Mouse (Mus musculus) thymus, adult 2 months (tissue): ENCODE measurements around the gene Ccdc88c. TPM values are rescaled to one million over a fixed set of nuclear protein-coding genes. Genes with fewer than 3 reads are reported as not detected.

ENCODE experiments used
- DNase-seq: peaks from one replicate; pipeline ENCODE4 v3.0.0; 2021
- H3K27ac ChIP-seq: fragments of 200-500 bp; 2 replicates; pipeline ENCODE4 v1.5.1; 2012; ENCODE audit warnings: low read length, control low read depth; ENCODE audit not compliant: control insufficient read depth, insufficient read depth
- H3K27me3 ChIP-seq: fragments of 200-500 bp; 2 replicates; pipeline ENCODE4 v1.6.1; 2012; ENCODE audit warnings: mild to moderate bottlenecking, low read length, moderate library complexity, mixed read lengths; ENCODE audit not compliant: control insufficient read depth, insufficient read depth
- H3K36me3 ChIP-seq: fragments of 200-500 bp; 2 replicates; pipeline ENCODE4 v1.6.1; 2012; ENCODE audit warnings: mild to moderate bottlenecking, low read length, moderate library complexity; ENCODE audit not compliant: control insufficient read depth, insufficient read depth
- H3K4me1 ChIP-seq: fragments of 200-500 bp; replicated peaks from 2 replicates; pipeline ENCODE4 v1.6.1; 2012; ENCODE audit warnings: low read length; ENCODE audit not compliant: control insufficient read depth, insufficient read depth
- H3K4me3 ChIP-seq: fragments of 200-500 bp; 2 replicates; pipeline ENCODE4 v1.5.1; 2012; ENCODE audit warnings: mild to moderate bottlenecking, low read length, control low read depth, moderate library complexity; ENCODE audit not compliant: control insufficient read depth, insufficient read depth
- CTCF ChIP-seq: fragments of 200-500 bp; IDR thresholded peaks from 2 replicates; pipeline ENCODE4 v1.5.1; 2012; ENCODE audit warnings: mild to moderate bottlenecking, control low read depth, low read length, moderate library complexity, borderline replicate concordance; ENCODE audit not compliant: control insufficient read depth, poor library complexity, insufficient read depth; ENCODE audit errors: extremely low read depth
- POLR2A ChIP-seq: fragments of 200-500 bp; IDR thresholded peaks from 2 replicates; pipeline ENCODE4 v1.6.1; 2012; ENCODE audit warnings: mild to moderate bottlenecking, low read length, control low read depth, moderate library complexity; ENCODE audit not compliant: control insufficient read depth, poor library complexity, insufficient read depth; ENCODE audit errors: extremely low read depth
- WGBS: fragments of 180-500 bp; shearing (Covaris S2); methylation state at CpG from one replicate; pipeline ENCODE4 v1.1.7; 2018; 5-methylcytosine and 5-hydroxymethylcytosine counted together
- polyA plus RNA-seq: library from polyadenylated mRNA; depleted of rRNA; stranded (reverse); fragments of >200 nt; gene quantifications from 2 replicates; pipeline ENCODE4 v1.2.3, GENCODE M21; 2012

The Ccdc88c gene
- polyA plus RNA-seq, 1 experiment, result 75.0 TPM

DNA sequence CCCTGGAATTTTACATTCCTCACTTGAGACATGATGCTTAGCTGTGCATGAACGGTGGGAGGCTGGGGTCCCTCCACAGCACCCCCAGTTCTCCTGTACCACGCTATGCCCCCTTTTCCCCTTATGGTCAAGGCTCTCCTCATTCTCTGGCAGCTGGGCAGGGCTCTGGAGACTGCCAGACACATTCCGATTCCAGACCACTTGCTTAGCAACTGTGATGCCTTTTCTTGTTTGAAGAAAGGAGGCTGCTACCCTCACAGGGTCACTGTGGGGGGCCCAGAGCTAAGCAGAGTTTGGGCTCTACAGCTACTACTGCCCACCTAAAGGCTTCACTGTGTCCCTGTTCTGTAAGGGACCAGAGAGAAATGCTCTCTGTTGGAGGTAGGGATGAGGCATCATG lies 71.6 kb downstream of the Ccdc88c start:
- Histone ChIP-seq H3K4me3 (no peak overlapping the region), H3K36me3 (peaks cover 15% of the 10 kb centered on the region; the same call in 1 of the 2 replicates), H3K27ac (no peak overlapping the region), H3K27me3 (no peaks in the 10 kb centered on the region), H3K4me1 (0 out of 2 replicates have a peak, but pooled peaks cover 3% of the 10 kb centered on the region)
- WGBS, result 95% methylated on average over 3 of the region's 3 CpGs
- no peak for DNase-seq
- no peak for TF ChIP-seq CTCF
- no peak for TF ChIP-seq POLR2A

DNA sequence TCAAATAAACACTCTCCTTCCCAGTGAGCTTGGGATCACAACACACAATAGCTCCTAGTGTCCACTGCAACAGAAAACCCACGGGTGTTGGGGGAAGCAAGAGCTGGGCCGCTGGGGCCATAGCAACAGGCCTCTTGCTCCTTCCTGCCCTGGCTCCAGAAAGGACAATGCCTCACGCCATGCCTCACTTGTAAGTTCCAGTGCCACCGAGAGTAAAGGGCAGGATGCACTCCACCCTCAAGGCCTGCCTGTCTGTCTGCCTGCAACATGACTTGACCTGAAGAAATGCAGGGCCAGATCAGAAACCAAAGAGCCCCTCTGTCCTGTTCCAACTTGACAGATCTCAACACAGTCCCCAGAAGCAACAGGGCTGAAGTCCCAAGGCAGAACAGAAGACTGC lies 72.0 kb downstream of the Ccdc88c start:
- no peak for DNase-seq
- Histone ChIP-seq H3K27ac (no peak overlapping the region), H3K36me3 (peaks cover 15% of the 10 kb centered on the region; the same call in 1 of the 2 replicates), H3K4me1 (0 out of 2 replicates have a peak, but pooled peaks cover 3% of the 10 kb centered on the region), H3K27me3 (no peaks in the 10 kb centered on the region), H3K4me3 (no peak overlapping the region)
- 92% methylated on average over 4 of the region's 4 CpGs for WGBS
- TF ChIP-seq CTCF (no peak), POLR2A (no peak)

DNA sequence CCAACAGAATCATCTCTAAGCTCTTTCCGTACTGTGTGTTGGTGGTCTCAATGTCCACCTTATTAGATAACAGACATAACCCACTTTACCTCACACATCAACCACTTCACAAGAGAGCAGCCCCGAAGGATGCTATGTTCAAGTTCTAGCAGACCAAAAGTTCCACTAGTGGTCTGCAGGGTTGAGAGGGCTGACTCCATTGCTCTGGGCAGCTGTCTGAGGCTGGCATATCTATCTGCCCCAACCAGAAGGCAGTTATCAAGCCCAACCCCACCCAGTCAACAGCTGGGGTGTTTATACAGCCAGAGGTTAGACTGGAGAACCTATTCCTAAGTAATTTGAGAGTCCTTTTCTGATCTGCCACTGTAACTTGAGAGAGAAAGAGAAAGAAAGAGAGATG lies 72.8 kb downstream of the Ccdc88c start:
- Histone ChIP-seq H3K27ac (no peak overlapping the region), H3K4me1 (0 out of 2 replicates have a peak, but pooled peaks cover 3% of the 10 kb centered on the region), H3K4me3 (no peak overlapping the region), H3K36me3 (peaks cover 13% of the 10 kb centered on the region; the same call in 1 of the 2 replicates), H3K27me3 (no peaks in the 10 kb centered on the region)
- TF ChIP-seq CTCF, result no peak
- TF ChIP-seq POLR2A, result no peak
- DNase-seq, result no peak
- 95% methylated on average over 2 of the region's 2 CpGs for WGBS

DNA sequence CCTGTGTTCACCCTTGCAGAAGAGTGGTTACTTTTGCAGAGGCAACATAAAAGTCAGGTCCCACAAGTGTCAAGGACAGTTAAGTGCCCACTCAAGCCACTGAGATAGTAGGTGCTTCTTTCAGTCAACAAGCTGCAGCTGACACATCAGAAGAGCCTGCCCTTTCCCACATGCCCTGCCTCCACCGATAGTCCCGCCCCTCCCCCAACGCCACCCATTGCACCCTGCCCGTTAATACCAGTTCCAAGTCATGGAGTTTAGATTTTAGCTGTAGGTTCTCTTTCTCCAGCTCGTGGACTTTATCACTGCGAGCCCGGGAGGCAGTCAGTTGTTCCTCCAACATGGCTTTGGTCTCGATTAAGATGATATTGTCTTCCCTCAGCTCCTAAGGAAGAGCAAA lies 74.9 kb downstream of the Ccdc88c start:
- no peaks in the 10 kb centered on the region for H3K27me3 ChIP-seq
- TF ChIP-seq POLR2A (no peak), CTCF (no peak)
- WGBS, result 93% methylated on average over 8 of the region's 8 CpGs
- H3K4me1 ChIP-seq, result 0 out of 2 replicates have a peak, but pooled peaks cover 3% of the 10 kb centered on the region
- H3K27ac ChIP-seq, result no peak overlapping the region
- DNase-seq, result no peak
- no peak overlapping the region for H3K4me3 ChIP-seq
- H3K36me3 ChIP-seq, result peaks cover 16% of the 10 kb centered on the region; the same call in 1 of the 2 replicates

DNA sequence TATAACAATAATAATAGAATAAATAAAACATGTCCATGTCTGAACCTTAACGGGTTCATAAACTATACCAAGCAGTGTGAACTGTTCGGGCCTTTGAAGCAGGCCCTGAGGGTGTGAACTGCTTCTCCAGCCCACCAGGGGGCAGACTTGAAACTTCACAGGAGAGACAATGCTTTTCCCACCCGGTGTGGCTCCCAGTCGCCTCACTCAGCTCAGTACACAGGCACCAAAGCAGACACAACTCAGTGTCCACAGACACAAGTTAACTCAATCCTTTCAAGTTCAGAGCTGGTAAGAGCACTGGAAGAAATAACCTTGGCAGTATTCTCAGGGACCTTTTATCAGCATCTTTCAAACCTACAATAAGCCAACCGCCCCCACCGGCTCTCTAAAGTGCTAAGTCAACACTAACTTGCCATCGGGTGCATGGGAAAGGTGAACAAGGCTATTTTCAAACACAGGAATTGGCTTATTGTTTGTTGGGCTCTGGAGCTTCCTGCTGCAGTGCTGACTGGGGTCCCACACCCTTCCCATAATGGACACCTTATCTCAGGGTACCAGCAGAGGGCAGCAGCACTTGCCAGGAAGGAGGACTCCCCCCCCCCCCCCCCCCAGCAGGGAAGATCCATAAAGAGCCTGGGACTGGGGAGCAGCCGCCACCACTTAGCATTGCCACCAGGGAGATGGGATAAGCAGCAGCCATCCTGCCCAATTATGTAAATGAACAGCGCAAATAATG lies 76.5 kb downstream of the Ccdc88c start:
- no peak overlapping the region for H3K4me3 ChIP-seq
- DNase-seq, result peak; percentile 81
- WGBS, result 46% methylated on average over 9 of the region's 9 CpGs
- no peaks in the 10 kb centered on the region for H3K27me3 ChIP-seq
- TF ChIP-seq POLR2A (no peak), CTCF (peak; percentile 67; the same call in 1 of the 2 replicates)
- peaks cover 31% of the 10 kb centered on the region for H3K36me3 ChIP-seq
- no peak overlapping the region for H3K27ac ChIP-seq
- 0 out of 2 replicates have a peak, but pooled peaks cover 3% of the 10 kb centered on the region for H3K4me1 ChIP-seq

DNA sequence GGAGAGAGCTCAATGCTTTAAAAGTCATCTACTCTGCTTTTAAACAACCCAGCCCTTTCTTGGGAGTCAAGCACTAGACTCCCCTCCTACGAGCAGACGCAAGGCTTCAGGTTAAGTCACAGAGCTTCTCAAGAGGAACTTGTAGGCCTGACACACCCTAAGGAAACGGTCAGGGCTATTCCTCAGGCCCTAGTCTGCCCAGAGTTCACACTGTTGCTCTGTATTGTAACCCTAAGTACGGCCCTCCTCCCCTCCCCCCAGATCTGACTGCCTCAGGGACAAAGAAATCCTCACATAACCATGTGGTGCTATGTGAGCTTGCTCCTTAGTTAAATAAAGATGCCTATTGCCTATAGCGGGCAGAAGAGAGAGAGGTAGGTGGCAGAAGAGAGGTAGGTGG lies 79.7 kb downstream of the Ccdc88c start:
- Histone ChIP-seq H3K4me1 (0 out of 2 replicates have a peak, but pooled peaks cover 3% of the 10 kb centered on the region), H3K36me3 (peaks cover 61% of the 10 kb centered on the region), H3K27me3 (no peaks in the 10 kb centered on the region), H3K27ac (no peak overlapping the region), H3K4me3 (no peak overlapping the region)
- no peak for DNase-seq
- 98% methylated on average over 5 of the region's 5 CpGs for WGBS
- no peak for TF ChIP-seq POLR2A
- no peak for TF ChIP-seq CTCF

DNA sequence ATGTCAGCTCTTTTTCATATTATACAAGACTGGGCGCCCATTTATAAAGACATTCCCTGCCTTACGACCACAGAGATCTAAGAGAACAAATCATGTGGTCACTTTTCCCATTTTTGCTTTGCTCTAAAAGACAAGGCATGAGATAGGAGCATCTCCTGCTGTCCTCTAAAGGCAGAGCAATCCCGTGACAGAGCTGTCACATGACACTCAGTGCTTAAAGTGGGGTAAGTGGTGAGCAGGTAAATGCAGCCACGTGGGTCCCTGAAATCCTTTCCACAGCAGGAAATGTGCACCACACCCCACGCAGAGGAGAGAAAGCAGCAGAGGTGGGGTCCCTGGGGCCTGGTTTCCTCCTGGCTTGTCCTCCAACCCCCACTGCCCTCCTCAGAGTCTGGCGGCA lies 80.8 kb downstream of the Ccdc88c start:
- DNase-seq, result no peak
- Histone ChIP-seq H3K4me1 (0 out of 2 replicates have a peak, but pooled peaks cover 3% of the 10 kb centered on the region), H3K27me3 (no peaks in the 10 kb centered on the region), H3K27ac (no peak overlapping the region), H3K36me3 (peaks cover 69% of the 10 kb centered on the region), H3K4me3 (no peak overlapping the region)
- TF ChIP-seq POLR2A, result no peak
- no peak for TF ChIP-seq CTCF
- whole genome bisulfite sequencing, result 91% methylated on average over 6 of the region's 6 CpGs
